37 mouse cellular contexts compared by ENCODE assay signal in genomic region chr11:87972829-87973228, GRCm38 (mm10). TPM values are rescaled to one million over a fixed set of nuclear protein-coding genes. Genes with fewer than 3 reads are reported as not detected.
"Had no signal": no experiment of that assay in that cellular context is flagged by ENCODE, and none has a peak within 500 bp of the region (broad histone marks: within the 10 kb centered on the region; RNA-seq: fewer than 3 reads in every experiment).

No protein-coding gene starts in this region.

- H3K4me3 ChIP-seq: heart, adult 2 months; heart, embryonic 13.5 days; heart, embryonic 15.5 days; hindbrain, embryonic 10.5 days; hindbrain, embryonic 12.5 days; limb, embryonic 13.5 days; limb, embryonic 15.5 days; liver, embryonic 12.5 days had no signal

- H3K9ac ChIP-seq: heart, embryonic 13.5 days; heart, embryonic 15.5 days; hindbrain, embryonic 12.5 days; hindbrain, embryonic 14.5 days; limb, embryonic 13.5 days; limb, embryonic 15.5 days; liver, embryonic 12.5 days; liver, embryonic 14.5 days had no signal

- H3K27ac ChIP-seq: heart, adult 2 months; heart, embryonic 13.5 days; heart, embryonic 15.5 days; hindbrain, embryonic 10.5 days; hindbrain, embryonic 12.5 days; hindbrain, embryonic 14.5 days; limb, embryonic 13.5 days; limb, embryonic 15.5 days; liver, embryonic 12.5 days; liver, embryonic 14.5 days had no signal

- H3K27me3 ChIP-seq: limb, embryonic 13.5 days; limb, embryonic 15.5 days had no signal

- ATAC-seq: hindbrain, embryonic 16.5 days; liver, embryonic 12.5 days had no signal

- DNase-seq: gastrocnemius, postnatal 14 days; gastrocnemius, postnatal 36 days; heart, adult 11 months; heart, adult 2 months; heart, postnatal 14 days; heart, postnatal 36 days; kidney, adult 18-20 months; kidney, adult 8-10 months; kidney, postnatal 10 days; kidney, postnatal 36 days; layer of hippocampus, adult 9-11 months; layer of hippocampus, postnatal 36 days; left cerebral cortex, postnatal 4 days had no signal

- H3K4me2 ChIP-seq: heart, embryonic 11.5 days; heart, embryonic 13.5 days; heart, embryonic 15.5 days; hindbrain, embryonic 12.5 days; hindbrain, embryonic 14.5 days; limb, embryonic 13.5 days; limb, embryonic 15.5 days; liver, embryonic 12.5 days had no signal

- H3K9me3 ChIP-seq: heart, embryonic 13.5 days; heart, embryonic 15.5 days; hindbrain, embryonic 10.5 days; hindbrain, embryonic 12.5 days; limb, embryonic 13.5 days; limb, embryonic 15.5 days; liver, embryonic 12.5 days had no signal

RNA-seq across cellular contexts. Expression of gene Olfr464, which starts 52.1 kb away (rescaled TPM):
- total RNA-seq: gastrocnemius, adult 18-20 months; gastrocnemius, adult 8-10 months; gastrocnemius, postnatal 14 days; gastrocnemius, postnatal 36 days; heart, adult 2 months; heart, postnatal 14 days; heart, postnatal 36 days; layer of hippocampus, adult 18-20 months; layer of hippocampus, adult 8-10 months; layer of hippocampus, postnatal 14 days; layer of hippocampus, postnatal 36 days; left cerebral cortex, postnatal 4 days; liver, adult 2 months had no signal
- polyA plus RNA-seq: gonadal fat pad, adult 2 months; heart, adult 2 months; heart, embryonic 11.5 days; heart, embryonic 13.5 days; heart, embryonic 15.5 days; heart, postnatal 0 days; hindbrain, embryonic 10.5 days; hindbrain, embryonic 12.5 days; hindbrain, embryonic 14.5 days; intestine, embryonic 14.5 days; kidney, embryonic 14.5 days; kidney, embryonic 16.5 days; large intestine, adult 2 months; limb, embryonic 11.5 days; limb, embryonic 13.5 days; limb, embryonic 15.5 days; liver, adult 2 months; liver, embryonic 12.5 days; liver, embryonic 14.5 days had no signal
